Mouse (Mus musculus) stomach, embryonic 16.5 days (tissue): ENCODE results near the gene Iqgap3. TPM values are rescaled to one million over a fixed set of nuclear protein-coding genes. Genes with fewer than 3 reads are reported as not detected.

Experiments used
- ATAC-seq: fragments of 200-750 bp; cut with Nextera tagmentation; 2 replicates; pipeline ENCODE4 v1.8.0; 2017; ENCODE audit warnings: moderate number of reproducible peaks, moderate TSS enrichment; ENCODE audit not compliant: insufficient read depth, low FRiP score
- H3K27ac ChIP-seq: fragments of 300-500 bp; sonication (generic); 2 replicates; pipeline ENCODE4 v1.5.1; 2014; ENCODE audit warnings: low read length
- H3K27me3 ChIP-seq: fragments of 300-500 bp; sonication (generic); 2 replicates; pipeline ENCODE4 v1.6.1; 2014; ENCODE audit warnings: low read length, control low read depth, mixed read lengths; ENCODE audit not compliant: control insufficient read depth, insufficient read depth
- H3K36me3 ChIP-seq: fragments of 300-500 bp; sonication (generic); 2 replicates; pipeline ENCODE4 v1.6.1; 2014; ENCODE audit warnings: low read length; ENCODE audit not compliant: control insufficient read depth, insufficient read depth
- H3K4me1 ChIP-seq: fragments of 300-500 bp; sonication (generic); 2 replicates; pipeline ENCODE4 v1.6.1; 2014; ENCODE audit warnings: low read length, control low read depth, mixed read lengths; ENCODE audit not compliant: control insufficient read depth, insufficient read depth
- H3K4me2 ChIP-seq: fragments of 300-500 bp; sonication (generic); 2 replicates; pipeline ENCODE4 v1.6.1; 2014; ENCODE audit warnings: low read depth, low read length, mixed read lengths
- H3K4me3 ChIP-seq: fragments of 300-500 bp; sonication (generic); replicated peaks from 2 replicates; pipeline ENCODE4 v1.5.1; 2014; ENCODE audit warnings: mild to moderate bottlenecking, low read length
- H3K9ac ChIP-seq: fragments of 300-500 bp; sonication (generic); 2 replicates; pipeline ENCODE4 v1.6.1; 2014; ENCODE audit warnings: low read length
- H3K9me3 ChIP-seq: fragments of 300-500 bp; sonication (generic); replicated peaks from 2 replicates; pipeline ENCODE4 v1.6.1; 2016; ENCODE audit warnings: low read length, control low read depth; ENCODE audit not compliant: control insufficient read depth
- WGBS: fragments of 180-500 bp; shearing (Covaris S2); extraction: QIAGEN DNeasy Blood & Tissue Kit; methylation state at CpG from one replicate; pipeline ENCODE4 v1.1.7; 2014; 5-methylcytosine and 5-hydroxymethylcytosine counted together
- polyA plus RNA-seq: library from polyadenylated mRNA; unstranded; fragments of >200 nt; fragmentation: Nextera tagmentation; extraction: Ambion mirVana; gene quantifications from 2 replicates; pipeline ENCODE4 v1.2.1, GENCODE M21; 2015

Gene Iqgap3
- polyA plus RNA-seq, 1 experiment from 2014 or later: 17.1 TPM

GRCm38 (mm10) chr3:88106126-88106525, 24.4 kb downstream of the Iqgap3 start:
- 87% methylated on average over 4 of the region's 4 CpGs for WGBS
- peaks cover 3% of the 10 kb centered on the region for H3K36me3 ChIP-seq
- H3K4me1 ChIP-seq: no peaks in the 10 kb centered on the region
- no peak overlapping the region for H3K4me3 ChIP-seq
- no peak overlapping the region for H3K27ac ChIP-seq
- no peak overlapping the region for H3K4me2 ChIP-seq
- no peaks in the 10 kb centered on the region for H3K9me3 ChIP-seq
- no peaks in the 10 kb centered on the region for H3K27me3 ChIP-seq
- no peak for ATAC-seq
- no peak overlapping the region for H3K9ac ChIP-seq

GRCm38 (mm10) chr3:88109126-88109525, 27.4 kb downstream of the Iqgap3 start:
- no peak overlapping the region for H3K9ac ChIP-seq
- WGBS: 95% methylated on average over 6 of the region's 6 CpGs
- H3K4me3 ChIP-seq: no peak overlapping the region
- no peaks in the 10 kb centered on the region for H3K4me1 ChIP-seq
- no peak for ATAC-seq
- no peak overlapping the region for H3K27ac ChIP-seq
- H3K9me3 ChIP-seq: no peaks in the 10 kb centered on the region
- H3K4me2 ChIP-seq: no peak overlapping the region
- H3K36me3 ChIP-seq: peaks cover 15% of the 10 kb centered on the region
- H3K27me3 ChIP-seq: no peaks in the 10 kb centered on the region

GRCm38 (mm10) chr3:88114396-88114795, 32.6 kb downstream of the Iqgap3 start:
- Histone ChIP-seq H3K4me2 (no peak overlapping the region), H3K27ac (no peak overlapping the region), H3K27me3 (no peaks in the 10 kb centered on the region), H3K4me3 (no peak overlapping the region), H3K9ac (no peak overlapping the region), H3K36me3 (peaks cover 12% of the 10 kb centered on the region; the same call in 1 of the 2 replicates), H3K4me1 (no peaks in the 10 kb centered on the region), H3K9me3 (no peaks in the 10 kb centered on the region)
- 90% methylated on average over 12 of the region's 12 CpGs for WGBS
- ATAC-seq: no peak

GRCm38 (mm10) chr3:88120117-88120651, 38.4 kb downstream of the Iqgap3 start:
- Histone ChIP-seq H3K4me3 (no peak overlapping the region), H3K9me3 (no peaks in the 10 kb centered on the region), H3K4me1 (no peaks in the 10 kb centered on the region), H3K36me3 (no peaks in the 10 kb centered on the region), H3K27ac (no peak overlapping the region), H3K4me2 (no peak overlapping the region), H3K27me3 (no peaks in the 10 kb centered on the region), H3K9ac (no peak overlapping the region)
- 82% methylated on average over 19 of the region's 19 CpGs for WGBS
- ATAC-seq: no peak

GRCm38 (mm10) chr3:88121164-88122131, 39.7 kb downstream of the Iqgap3 start:
- Histone ChIP-seq H3K9ac (no peak overlapping the region), H3K27ac (no peak overlapping the region), H3K4me1 (no peaks in the 10 kb centered on the region), H3K9me3 (no peaks in the 10 kb centered on the region), H3K36me3 (no peaks in the 10 kb centered on the region), H3K4me2 (no peak overlapping the region), H3K4me3 (no peak overlapping the region), H3K27me3 (no peaks in the 10 kb centered on the region)
- 65% methylated on average over 14 of the region's 14 CpGs for WGBS
- no peak for ATAC-seq

GRCm38 (mm10) chr3:88125195-88125594, 43.4 kb downstream of the Iqgap3 start:
- H3K4me3 ChIP-seq: no peak overlapping the region
- WGBS: 46% methylated on average over 4 of the region's 4 CpGs
- H3K27ac ChIP-seq: no peak overlapping the region
- H3K27me3 ChIP-seq: no peaks in the 10 kb centered on the region
- H3K4me2 ChIP-seq: no peak overlapping the region
- no peaks in the 10 kb centered on the region for H3K9me3 ChIP-seq
- no peak overlapping the region for H3K9ac ChIP-seq
- ATAC-seq: no peak
- no peaks in the 10 kb centered on the region for H3K4me1 ChIP-seq
- H3K36me3 ChIP-seq: no peaks in the 10 kb centered on the region

GRCm38 (mm10) chr3:88126181-88126580, 44.4 kb downstream of the Iqgap3 start:
- Histone ChIP-seq H3K4me3 (no peak overlapping the region), H3K9me3 (no peaks in the 10 kb centered on the region), H3K4me2 (no peak overlapping the region), H3K36me3 (no peaks in the 10 kb centered on the region), H3K9ac (no peak overlapping the region), H3K27me3 (no peaks in the 10 kb centered on the region), H3K4me1 (no peaks in the 10 kb centered on the region), H3K27ac (no peak overlapping the region)
- 65% methylated on average over 7 of the region's 7 CpGs for WGBS
- ATAC-seq: no peak

GRCm38 (mm10) chr3:88127636-88128035, 45.9 kb downstream of the Iqgap3 start:
- 61% methylated on average over 3 of the region's 3 CpGs for WGBS
- H3K9me3 ChIP-seq: no peaks in the 10 kb centered on the region
- no peak overlapping the region for H3K27ac ChIP-seq
- H3K4me2 ChIP-seq: no peak overlapping the region
- no peaks in the 10 kb centered on the region for H3K4me1 ChIP-seq
- no peak for ATAC-seq
- no peak overlapping the region for H3K4me3 ChIP-seq
- H3K36me3 ChIP-seq: no peaks in the 10 kb centered on the region
- no peaks in the 10 kb centered on the region for H3K27me3 ChIP-seq
- H3K9ac ChIP-seq: no peak overlapping the region

GRCm38 (mm10) chr3:88128056-88128455, 46.3 kb downstream of the Iqgap3 start:
- H3K9me3 ChIP-seq: no peaks in the 10 kb centered on the region
- WGBS: 57% methylated on average over 5 of the region's 5 CpGs
- ATAC-seq: no peak
- no peaks in the 10 kb centered on the region for H3K36me3 ChIP-seq
- no peak overlapping the region for H3K4me2 ChIP-seq
- H3K9ac ChIP-seq: no peak overlapping the region
- H3K4me1 ChIP-seq: no peaks in the 10 kb centered on the region
- H3K4me3 ChIP-seq: no peak overlapping the region
- no peak overlapping the region for H3K27ac ChIP-seq
- no peaks in the 10 kb centered on the region for H3K27me3 ChIP-seq
